Mouse (Mus musculus) MEL (cell line): Measurements from ENCODE around the gene St6galnac3. TPM values are rescaled to one million over a fixed set of nuclear protein-coding genes. Genes with fewer than 3 reads are reported as not detected.

ENCODE experiments used
- DNase-seq: peaks from one replicate; pipeline ENCODE4 v3.0.0; 2011; ENCODE audit warnings: low read depth, low spot score
- H3K27ac ChIP-seq: 2 replicates; pipeline ENCODE4 v1.5.1; 2012; ENCODE audit warnings: low read depth, mild to moderate bottlenecking, control low read depth, low read length, moderate library complexity; ENCODE audit not compliant: control insufficient read depth
- H3K27me3 ChIP-seq, 2 experiments: fragments of 150-350 bp in 1 of 2; sonication (generic) in 1 of 2; 2 replicates each; pipeline ENCODE4 v1.6.1; 2012; ENCODE audit warnings: low read length in 2 of 2, mild to moderate bottlenecking in 2 of 2, improper control_type of control experiment in 1 of 2, moderate library complexity in 1 of 2; ENCODE audit not compliant: insufficient read depth in 2 of 2, control insufficient read depth in 1 of 2
- H3K36me3 ChIP-seq, 2 experiments: 2 replicates each; pipeline ENCODE4 v1.6.1; 2012 to 2014; ENCODE audit warnings: low read length in 2 of 2, improper control_type of control experiment in 1 of 2, inconsistent platforms in 1 of 2, mild to moderate bottlenecking in 1 of 2; ENCODE audit not compliant: insufficient read depth in 2 of 2, control insufficient read depth in 1 of 2
- H3K4me1 ChIP-seq, 2 experiments: fragments of 150-350 bp in 1 of 2; sonication (generic) in 1 of 2; 2 replicates each; pipeline ENCODE4 v1.6.1; 2012; ENCODE audit warnings: low read length in 2 of 2, improper control_type of control experiment in 1 of 2, mild to moderate bottlenecking in 1 of 2; ENCODE audit not compliant: insufficient read depth in 2 of 2, control insufficient read depth in 1 of 2
- H3K4me3 ChIP-seq, 2 experiments: fragments of 150-350 bp in 1 of 2; sonication (generic) in 1 of 2; 2 replicates each; pipeline ENCODE4 v1.5.1; 2012; ENCODE audit warnings: low read depth in 2 of 2, low read length in 2 of 2, mild to moderate bottlenecking in 2 of 2, moderate library complexity in 2 of 2, control low read depth in 1 of 2, improper control_type of control experiment in 1 of 2; ENCODE audit not compliant: control insufficient read depth in 1 of 2, insufficient read depth in 1 of 2
- H3K79me2 ChIP-seq: 2 replicates; pipeline ENCODE4 v1.6.1; 2012; ENCODE audit warnings: mild to moderate bottlenecking, low read length, moderate library complexity; ENCODE audit not compliant: control insufficient read depth, poor library complexity, insufficient read depth
- H3K9ac ChIP-seq: 2 replicates; pipeline ENCODE4 v1.6.1; 2012; ENCODE audit warnings: low read depth, mild to moderate bottlenecking, control low read depth, low read length, moderate library complexity; ENCODE audit not compliant: control insufficient read depth, poor library complexity, severe bottlenecking
- H3K9me3 ChIP-seq: fragments of 150-350 bp; sonication (generic); replicated peaks from 2 replicates; pipeline ENCODE4 v1.6.1; 2012; ENCODE audit warnings: mild to moderate bottlenecking, low read length, improper control_type of control experiment, moderate library complexity; ENCODE audit not compliant: insufficient read depth
- BHLHE40 ChIP-seq: IDR thresholded peaks from 2 replicates; pipeline ENCODE4 v1.6.1; 2012; ENCODE audit warnings: low read depth, mild to moderate bottlenecking, inconsistent platforms, low read length, improper control_type of control experiment, borderline replicate concordance
- CHD1 ChIP-seq: IDR thresholded peaks from 2 replicates; pipeline ENCODE4 v1.6.1; 2012; ENCODE audit warnings: low read depth, mild to moderate bottlenecking, inconsistent platforms, low read length, improper control_type of control experiment
- ETS1 ChIP-seq: IDR thresholded peaks from 2 replicates; pipeline ENCODE4 v1.6.1; 2012; ENCODE audit warnings: low read depth, mild to moderate bottlenecking, inconsistent platforms, low read length, improper control_type of control experiment, moderate library complexity
- GATA1 ChIP-seq: IDR thresholded peaks from 2 replicates; pipeline ENCODE4 v1.6.1; 2011; ENCODE audit warnings: low read depth, low read length, improper control_type of control experiment
- HCFC1 ChIP-seq: IDR thresholded peaks from 2 replicates; pipeline ENCODE4 v1.6.1; 2012; ENCODE audit warnings: low read depth, mild to moderate bottlenecking, inconsistent platforms, low read length, improper control_type of control experiment, moderate library complexity
- KAT2A ChIP-seq: conservative IDR thresholded peaks from 2 replicates; pipeline ENCODE4 v1.6.1; 2012; ENCODE audit warnings: low read depth, low read length, improper control_type of control experiment, inconsistent platforms
- MAX ChIP-seq: IDR thresholded peaks from 2 replicates; pipeline ENCODE4 v1.6.1; 2011; ENCODE audit warnings: low read length, improper control_type of control experiment
- MAZ ChIP-seq: IDR thresholded peaks from 2 replicates; pipeline ENCODE4 v1.6.1; 2012; ENCODE audit warnings: low read depth, mild to moderate bottlenecking, inconsistent platforms, low read length, improper control_type of control experiment
- MXI1 ChIP-seq: IDR thresholded peaks from 2 replicates; pipeline ENCODE4 v1.6.1; 2011; ENCODE audit warnings: mild to moderate bottlenecking, low read depth, low read length, improper control_type of control experiment
- POLR2A ChIP-seq, 2 experiments: IDR thresholded peaks; 2 replicates each; pipeline ENCODE4 v1.6.1; 2011 to 2012; ENCODE audit warnings: low read length in 2 of 2, mild to moderate bottlenecking in 2 of 2, control low read depth in 1 of 2, improper control_type of control experiment in 1 of 2, low read depth in 1 of 2, moderate library complexity in 1 of 2; ENCODE audit not compliant: control insufficient read depth in 1 of 2, insufficient read depth in 1 of 2, poor library complexity in 1 of 2
- POLR2AphosphoS2 ChIP-seq: IDR thresholded peaks from 2 replicates; pipeline ENCODE4 v1.6.1; 2011; ENCODE audit warnings: low read length, improper control_type of control experiment
- POLR2AphosphoS5 ChIP-seq: IDR thresholded peaks from 2 replicates; pipeline ENCODE4 v1.6.1; 2012; ENCODE audit warnings: low read depth, borderline replicate concordance, mild to moderate bottlenecking, inconsistent platforms, low read length, moderate library complexity, mixed read lengths
- TAL1 ChIP-seq: IDR thresholded peaks from 2 replicates; pipeline ENCODE4 v1.6.1; 2012; ENCODE audit warnings: mild to moderate bottlenecking, inconsistent platforms, low read length, moderate library complexity, mixed read lengths
- TBP ChIP-seq: IDR thresholded peaks from 2 replicates; pipeline ENCODE4 v1.8.0; 2011; ENCODE audit warnings: low read depth, low read length, improper control_type of control experiment
- TCF12 ChIP-seq: IDR thresholded peaks from 2 replicates; pipeline ENCODE4 v1.6.1; 2014; ENCODE audit warnings: low read depth, mild to moderate bottlenecking, inconsistent platforms, low read length, improper control_type of control experiment, moderate library complexity
- USF2 ChIP-seq, 2 experiments: IDR thresholded peaks; 2 replicates each; pipeline ENCODE4 v1.6.1; 2011 to 2012; ENCODE audit warnings: improper control_type of control experiment in 2 of 2, low read length in 2 of 2, borderline replicate concordance in 1 of 2, inconsistent platforms in 1 of 2, low read depth in 1 of 2, mild to moderate bottlenecking in 1 of 2; ENCODE audit not compliant: insufficient read depth in 1 of 2
- ZC3H11A ChIP-seq: IDR thresholded peaks from 2 replicates; pipeline ENCODE4 v1.6.1; 2012; ENCODE audit warnings: low read depth, mild to moderate bottlenecking, inconsistent platforms, low read length, improper control_type of control experiment
- ZKSCAN1 ChIP-seq: IDR thresholded peaks from 2 replicates; pipeline ENCODE4 v1.6.1; 2012; ENCODE audit warnings: low read depth, mild to moderate bottlenecking, inconsistent platforms, low read length, improper control_type of control experiment, moderate library complexity
- polyA plus RNA-seq, 2 experiments: library from polyadenylated mRNA; stranded (reverse) in 1 of 2; unstranded in 1 of 2; fragments of >175 nt in 1 of 2; fragments of >200 nt in 1 of 2; gene quantifications; 2 replicates each; pipeline versions ENCODE4 v1.2.1 to v1.2.4; 2012; ENCODE audit warnings: low replicate concordance in 2 of 2, low read depth in 1 of 2; ENCODE audit not compliant: insufficient read length in 2 of 2, insufficient read depth in 1 of 2, missing spikeins in 1 of 2
- total RNA-seq: library from RNA; depleted of rRNA; stranded (reverse); fragments of 300-350 nt; gene quantifications from 2 replicates; pipeline ENCODE4 v1.2.3, GENCODE M21; 2012

Gene St6galnac3
- total and polyA plus RNA-seq, 3 experiments = 7.8 to 11.4 TPM; not detected in 1

DNA sequence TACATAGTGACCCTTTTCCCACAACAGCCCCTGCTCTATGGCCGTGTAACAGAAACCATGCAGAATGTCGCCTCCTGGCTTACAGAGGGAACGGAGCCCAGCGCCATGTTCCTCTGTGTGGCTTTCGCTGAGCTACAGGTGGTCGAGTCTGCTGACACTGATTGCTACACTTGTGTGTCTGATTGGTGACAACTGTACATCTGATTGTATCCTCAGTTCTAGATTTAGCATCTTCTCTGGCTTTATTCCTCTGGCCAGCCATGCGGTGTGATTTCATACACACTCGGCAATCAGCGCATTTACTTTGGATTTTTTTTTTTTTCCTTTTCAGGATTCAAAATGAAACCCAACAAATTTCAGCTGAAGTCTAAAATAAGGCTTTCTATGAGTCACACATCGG lies 523.1 kb downstream of the St6galnac3 start:
- H3K79me2 ChIP-seq = no peaks in the 10 kb centered on the region
- H3K9me3 ChIP-seq = no peaks in the 10 kb centered on the region
- no peak overlapping the region for H3K4me3 ChIP-seq
- H3K27ac ChIP-seq = no peak overlapping the region
- no peak overlapping the region for H3K9ac ChIP-seq
- DNase-seq = no peak
- no peaks in the 10 kb centered on the region for H3K36me3 ChIP-seq
- no peaks in the 10 kb centered on the region for H3K27me3 ChIP-seq
- no peaks in the 10 kb centered on the region for H3K4me1 ChIP-seq
- no peak for TF ChIP-seq POLR2AphosphoS5
- TF ChIP-seq, all 39 proteins: peak for 0

DNA sequence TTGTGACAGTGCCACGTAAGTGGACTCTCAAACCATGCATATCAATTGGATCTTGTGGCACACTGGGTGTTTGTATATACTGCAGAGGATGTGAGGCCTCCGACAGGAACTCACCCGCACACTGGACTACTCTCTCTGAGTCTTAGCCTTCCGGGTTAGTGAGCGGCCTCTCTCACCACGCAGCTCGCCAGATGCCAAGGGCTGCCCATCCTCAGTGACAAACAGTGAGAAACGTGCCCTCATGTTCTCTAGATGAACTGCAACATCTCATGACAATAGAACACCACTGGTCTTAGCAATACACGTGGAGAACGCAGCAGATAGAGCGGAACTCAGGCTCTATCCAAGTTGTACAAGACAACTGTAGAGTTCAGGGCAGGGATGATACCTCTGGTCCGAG lies 524.2 kb downstream of the St6galnac3 start:
- H3K27ac ChIP-seq = no peak overlapping the region
- TF ChIP-seq HCFC1 (no peak), POLR2AphosphoS5 (no peak), TBP (no peak), TCF12 (no peak)
- TF ChIP-seq, all 39 proteins: peak for 0
- H3K4me1 ChIP-seq = no peaks in the 10 kb centered on the region
- H3K79me2 ChIP-seq = no peaks in the 10 kb centered on the region
- no peaks in the 10 kb centered on the region for H3K27me3 ChIP-seq
- DNase-seq = no peak
- H3K4me3 ChIP-seq = no peak overlapping the region
- no peaks in the 10 kb centered on the region for H3K36me3 ChIP-seq
- no peaks in the 10 kb centered on the region for H3K9me3 ChIP-seq
- H3K9ac ChIP-seq = no peak overlapping the region

DNA sequence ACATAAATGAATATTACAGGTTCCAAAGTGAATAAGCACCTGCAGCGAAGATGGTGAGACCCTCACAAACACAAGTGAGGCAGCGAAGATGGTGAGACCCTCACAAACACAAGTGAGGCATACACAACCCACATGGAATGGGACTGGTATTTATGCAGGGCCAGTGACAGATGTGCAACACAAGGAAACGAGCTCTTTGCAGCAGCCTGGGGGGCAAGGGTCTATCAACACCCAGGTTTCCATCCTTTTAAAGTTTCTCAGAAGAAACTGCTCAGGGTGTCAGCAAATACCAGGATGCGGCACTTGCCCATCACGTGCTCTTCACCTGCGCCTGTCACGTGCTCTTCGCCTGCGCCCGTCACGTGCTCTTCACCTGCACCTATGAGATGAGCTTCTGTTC lies 524.9 kb downstream of the St6galnac3 start:
- Histone ChIP-seq H3K4me1 (no peaks in the 10 kb centered on the region), H3K27ac (no peak overlapping the region), H3K9me3 (no peaks in the 10 kb centered on the region), H3K79me2 (no peaks in the 10 kb centered on the region), H3K4me3 (no peak overlapping the region), H3K27me3 (no peaks in the 10 kb centered on the region), H3K36me3 (no peaks in the 10 kb centered on the region), H3K9ac (no peak overlapping the region)
- DNase-seq = no peak
- TF ChIP-seq BHLHE40 (no peak), POLR2A (IDR thresholded peaks at IDR 0.05; ENCODE audit: control insufficient read depth in 1 of 2, insufficient read depth in 1 of 2, low read depth in 1 of 2, low read length in 2 of 2, poor library complexity in 1 of 2) (no peak), KAT2A (no peak), MAX (no peak), TAL1 (no peak), GATA1 (no peak), USF2 (IDR thresholded peaks at IDR 0.05; ENCODE audit: borderline replicate concordance in 1 of 2, insufficient read depth in 1 of 2, low read depth in 1 of 2, low read length in 2 of 2) (no peak), MXI1 (no peak), POLR2AphosphoS2 (no peak), POLR2AphosphoS5 (no peak), ZC3H11A (no peak), ZKSCAN1 (no peak), TBP (no peak), CHD1 (no peak), ETS1 (no peak), MAZ (no peak)
